Mouse (Mus musculus) lung, postnatal 25 days (tissue): ENCODE results near the gene Gm21962.
"Not testable (repeated sequence)": the region's sequence is repeated elsewhere in the genome, so short reads cannot be mapped to it uniquely, and the experiment has no call there.

Experiments used
- DNase-seq: peaks from one replicate; pipeline ENCODE4 v3.0.0; 2022; ENCODE audit warnings: low spot score

Gm21962 gene

GRCm38 (mm10) chr3:137671224-137671623, at the start of gene Gm21962:
Gm21962 (plus strand) TSS chr3:137671524.
- DNase-seq, result not testable (repeated sequence)

DNA sequence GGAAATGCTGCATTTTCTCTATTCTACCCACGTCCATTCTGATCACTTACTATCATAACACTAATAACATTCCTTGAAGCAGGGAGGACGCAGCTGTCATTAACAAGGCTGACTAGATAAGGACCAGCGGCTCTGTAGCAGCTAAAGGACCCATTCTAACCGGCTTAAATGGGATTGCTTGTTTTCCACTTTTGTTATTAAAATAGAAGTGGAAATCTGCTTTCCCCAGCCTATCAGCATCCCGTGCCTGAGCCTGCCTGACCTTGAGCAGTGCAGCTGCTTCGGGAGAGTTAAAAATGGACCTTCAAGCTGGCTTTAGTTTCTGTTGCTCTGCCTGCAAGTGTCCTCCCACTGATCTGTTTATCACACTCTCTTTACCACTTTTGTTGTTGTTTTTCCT, 49.2 kb upstream of the Gm21962 start:
- DNase-seq, result no peak

DNA sequence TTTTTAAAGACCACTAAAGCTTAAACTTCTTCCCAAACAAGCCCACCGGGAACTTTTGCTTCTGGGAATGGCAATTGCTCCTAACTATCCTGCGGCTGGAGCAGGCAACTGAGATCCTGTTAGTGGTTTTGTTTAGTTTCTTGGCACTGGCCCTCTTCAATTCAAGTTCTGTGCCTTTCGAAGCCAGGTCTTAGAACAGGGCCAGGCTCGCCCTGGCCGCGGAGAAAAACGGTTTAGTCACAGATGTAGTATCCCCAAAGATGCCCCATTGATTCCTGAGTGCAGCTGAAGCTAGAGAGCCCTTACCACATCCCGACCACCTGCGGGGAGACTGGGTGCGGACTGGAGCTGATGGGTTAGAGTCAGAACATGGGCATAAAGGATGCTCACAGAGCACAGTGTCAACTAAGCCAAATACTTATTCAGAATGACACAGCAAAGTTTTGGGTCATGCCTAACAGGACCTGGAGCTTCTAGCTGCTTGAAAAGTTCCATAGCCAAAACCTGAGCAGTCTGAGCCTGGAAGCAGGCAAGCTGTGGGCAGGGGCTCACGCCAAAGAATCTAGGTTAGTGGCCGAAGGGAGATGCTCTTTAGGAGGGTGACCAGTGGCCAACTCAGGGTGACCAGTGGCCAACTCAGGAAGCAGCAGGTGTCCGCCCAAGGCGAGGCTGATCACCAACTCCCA, 48.3 kb upstream of the Gm21962 start:
- DNase-seq, result no peak

DNA sequence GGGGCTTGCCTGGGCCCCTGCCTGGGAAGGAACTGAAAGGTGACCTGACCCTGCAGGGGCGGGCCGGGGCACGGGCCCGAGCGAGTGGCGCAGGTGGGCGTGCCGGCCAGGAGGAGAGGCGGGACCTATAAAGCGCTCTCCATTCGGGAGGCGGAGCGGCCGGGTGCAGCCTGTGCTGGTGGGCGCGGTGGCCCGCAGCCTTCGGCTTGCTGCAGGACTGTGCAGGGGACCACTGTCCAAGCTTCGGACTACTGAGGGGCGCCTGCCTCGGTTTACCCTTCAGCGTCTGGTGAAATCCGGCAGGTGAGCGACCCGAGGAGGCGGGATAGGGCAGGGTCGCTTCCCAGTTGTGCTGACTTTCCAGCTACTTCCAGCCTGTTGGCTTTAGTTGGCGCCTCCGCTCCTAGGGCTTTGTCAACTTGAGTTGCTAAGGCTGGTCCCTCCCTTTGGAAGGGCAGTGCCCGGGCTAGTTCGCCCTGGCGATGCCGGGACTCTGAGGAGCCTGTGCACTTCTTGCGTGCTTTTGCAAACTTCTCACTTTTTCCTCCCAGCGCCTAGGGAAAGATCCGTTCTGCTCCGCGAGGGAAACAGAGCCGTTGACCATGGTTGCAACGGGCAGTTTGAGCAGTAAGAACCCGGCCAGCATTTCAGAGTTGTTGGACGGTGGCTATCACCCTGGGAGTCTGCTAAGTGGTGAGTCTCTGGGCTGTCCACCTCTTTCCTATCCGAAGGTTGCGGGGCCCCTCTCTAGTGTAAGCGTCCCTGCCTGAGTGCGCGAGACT, 47.6 kb upstream of the Gm21962 start:
- DNase-seq, result peak; percentile 31

GRCm38 (mm10) chr3:137625054-137625453, 46.3 kb upstream of the Gm21962 start:
- no peak for DNase-seq

- DNase-seq, result no peak
Measured at GRCm38 (mm10) chr3:137633726-137634125, 37.6 kb upstream of the Gm21962 start.

DNA sequence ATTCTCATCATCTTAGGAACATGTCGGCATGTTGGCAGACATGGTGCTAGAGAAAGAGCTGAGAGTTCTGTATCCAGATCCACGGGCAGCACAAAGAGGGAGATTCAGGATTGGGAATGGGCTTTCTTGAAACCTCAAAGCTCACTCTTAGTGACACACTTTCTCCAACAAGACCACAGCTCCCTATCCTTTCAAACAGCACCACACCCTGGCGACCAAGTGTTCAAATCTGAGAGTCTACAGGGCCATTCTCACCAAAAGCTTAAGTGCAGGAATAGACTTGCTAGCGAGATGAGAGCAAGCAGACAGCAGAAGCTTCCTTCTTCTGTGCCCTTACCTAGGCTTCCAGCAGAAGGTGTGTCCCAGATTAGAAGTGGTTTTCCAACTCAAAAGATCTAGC, 34.8 kb upstream of the Gm21962 start:
- DNase-seq, result no peak

DNA sequence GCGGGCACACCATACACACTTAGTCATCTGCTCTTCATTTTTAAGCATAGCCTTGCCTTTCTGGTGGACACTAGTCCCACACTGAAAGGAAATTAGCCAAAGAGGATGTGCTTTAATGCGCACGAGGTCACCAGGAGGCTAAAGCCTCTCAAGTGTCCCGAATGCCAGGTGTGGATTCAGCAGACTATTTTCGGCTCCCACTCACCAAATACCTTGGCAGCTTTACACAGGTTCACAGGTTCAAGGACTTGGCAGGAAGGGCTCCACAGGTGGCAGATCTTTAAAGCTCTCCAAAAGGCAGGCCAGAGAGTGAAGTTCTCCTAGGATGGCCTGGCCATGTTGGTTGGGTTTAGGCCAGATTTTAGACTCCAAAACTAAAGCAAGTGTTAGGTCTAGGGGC, 30.1 kb upstream of the Gm21962 start:
- DNase-seq, result no peak

- no peak for DNase-seq
Measured at GRCm38 (mm10) chr3:137642137-137642536, 29.2 kb upstream of the Gm21962 start.

- no peak for DNase-seq
Measured at GRCm38 (mm10) chr3:137642568-137642967, 28.8 kb upstream of the Gm21962 start.

DNA sequence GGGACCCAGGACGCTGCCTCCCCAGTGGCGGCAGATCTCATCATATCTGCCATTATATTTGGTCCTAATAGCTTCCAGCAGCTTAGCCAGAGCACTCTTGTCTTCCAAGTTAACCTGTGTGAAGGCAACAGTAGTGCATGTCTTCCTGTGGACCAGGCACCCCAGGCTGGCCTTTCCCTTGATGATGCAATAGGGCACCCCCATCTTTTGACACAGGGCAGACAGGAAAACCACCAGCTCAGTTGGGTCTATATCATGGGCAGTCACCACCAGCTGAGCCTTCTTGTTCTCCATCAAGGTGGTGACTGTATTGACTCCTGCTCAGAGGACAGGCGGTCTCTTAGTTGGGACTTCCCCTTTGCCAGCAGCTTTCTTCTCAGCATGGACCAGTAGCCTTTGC, 27.2 kb upstream of the Gm21962 start:
- DNase-seq, result no peak

DNA sequence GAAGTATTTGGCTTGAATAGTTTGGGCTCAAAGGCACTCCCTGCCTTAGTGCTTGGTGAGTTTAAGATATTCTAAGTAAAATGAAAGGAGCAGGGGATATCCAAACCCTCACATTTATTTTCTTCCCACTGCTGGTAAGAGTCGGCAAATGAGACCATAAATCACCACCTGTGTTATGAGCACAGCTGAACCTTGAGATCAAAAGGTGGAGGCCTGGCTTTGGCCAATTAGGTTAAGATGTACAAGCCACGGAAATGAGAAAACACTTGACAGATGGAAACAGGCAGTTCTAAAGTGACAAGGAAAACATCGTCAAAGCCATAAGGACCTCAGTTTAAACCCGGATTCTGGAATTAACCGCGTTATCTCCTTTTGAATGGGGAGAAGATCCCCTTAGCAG, 26.4 kb upstream of the Gm21962 start:
- no peak for DNase-seq

GRCm38 (mm10) chr3:137647427-137648100, 23.8 kb upstream of the Gm21962 start:
- no peak for DNase-seq

DNA sequence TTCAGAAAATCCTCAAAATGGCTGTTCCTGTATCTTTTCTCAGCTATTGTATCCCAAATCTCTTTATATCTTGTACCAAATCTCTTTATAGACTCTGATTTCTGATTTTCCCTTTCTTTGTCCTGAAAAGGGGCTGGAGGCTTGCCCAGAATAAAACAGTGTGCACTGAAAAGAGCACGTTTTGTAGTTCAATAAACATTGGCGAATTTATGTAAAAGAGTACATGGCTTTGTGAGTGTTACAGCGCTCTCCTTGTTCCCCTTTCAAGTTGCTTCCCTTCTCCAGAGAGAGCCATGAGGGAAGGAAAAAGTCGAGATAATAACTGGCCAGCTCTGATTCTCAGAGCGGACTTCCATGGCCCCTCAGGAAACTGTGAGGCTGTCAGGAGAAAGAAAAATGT, 22.2 kb upstream of the Gm21962 start:
- no peak for DNase-seq

GRCm38 (mm10) chr3:137652853-137653252, 18.5 kb upstream of the Gm21962 start:
- DNase-seq, result no peak

- peak; percentile 7 for DNase-seq
Measured at GRCm38 (mm10) chr3:137680923-137681322, 9.6 kb downstream of the Gm21962 start.

DNA sequence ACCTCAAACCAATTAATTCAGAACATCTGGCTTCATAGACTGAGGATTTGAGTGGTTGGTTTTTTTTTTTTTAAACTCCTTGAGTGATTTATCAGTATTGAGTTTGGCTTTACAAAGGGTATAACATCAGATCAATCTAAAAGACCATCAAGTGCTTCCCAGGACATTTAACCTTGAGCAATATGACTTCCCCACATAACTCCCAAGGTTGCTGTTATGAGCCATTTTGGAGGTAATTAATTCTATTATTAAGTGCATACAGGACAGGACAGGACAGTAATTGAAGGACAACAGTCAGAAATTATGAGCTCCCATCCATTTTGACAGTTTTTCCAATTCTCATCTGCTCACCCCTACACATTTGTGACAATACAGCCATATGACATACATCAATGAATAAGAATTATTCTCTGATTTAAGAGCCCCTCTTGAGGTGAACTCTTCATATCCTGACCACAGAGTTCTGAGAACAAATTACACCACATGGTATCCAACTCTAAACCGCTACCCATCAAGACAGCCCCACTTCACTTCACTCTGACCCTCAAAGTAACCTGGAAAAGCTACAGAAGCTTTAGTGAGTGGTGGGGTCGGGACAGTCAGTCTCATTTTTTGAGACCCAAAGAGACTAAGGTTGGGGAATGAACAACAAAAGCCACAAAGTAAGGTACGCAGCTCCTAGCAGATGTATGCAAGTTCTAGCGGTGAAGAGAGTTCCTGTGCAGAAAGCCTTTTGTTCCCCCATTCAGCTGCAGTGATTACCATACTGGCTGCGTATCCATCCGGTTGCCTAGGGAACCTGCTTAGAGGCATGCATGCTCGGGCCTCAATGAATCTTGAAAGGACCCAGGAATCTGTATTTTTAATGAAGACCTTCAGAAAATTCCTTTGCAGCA, 11.8 kb downstream of the Gm21962 start:
- DNase-seq, result no peak

- DNase-seq, result no peak
Measured at GRCm38 (mm10) chr3:137683807-137684403, 12.6 kb downstream of the Gm21962 start.

DNA sequence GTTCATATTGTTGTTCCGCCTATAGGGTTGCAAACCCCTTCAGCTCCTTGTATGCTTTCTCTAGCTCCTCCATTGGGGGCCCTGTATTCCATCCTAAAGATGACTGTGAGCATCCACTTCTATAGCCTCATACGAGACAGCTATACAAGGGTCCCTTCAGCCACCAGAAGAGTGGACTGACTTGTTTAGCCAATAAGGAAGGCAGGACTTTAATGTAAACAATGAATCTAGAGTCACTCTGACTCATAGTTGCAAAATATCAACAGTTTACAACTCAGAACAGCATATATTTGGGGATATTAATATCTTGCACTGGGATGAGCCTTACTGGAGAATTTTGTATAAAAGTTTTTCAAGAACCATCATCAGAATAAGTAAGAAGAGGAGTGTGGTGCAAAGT, 15.6 kb downstream of the Gm21962 start:
- DNase-seq, result no peak

DNA sequence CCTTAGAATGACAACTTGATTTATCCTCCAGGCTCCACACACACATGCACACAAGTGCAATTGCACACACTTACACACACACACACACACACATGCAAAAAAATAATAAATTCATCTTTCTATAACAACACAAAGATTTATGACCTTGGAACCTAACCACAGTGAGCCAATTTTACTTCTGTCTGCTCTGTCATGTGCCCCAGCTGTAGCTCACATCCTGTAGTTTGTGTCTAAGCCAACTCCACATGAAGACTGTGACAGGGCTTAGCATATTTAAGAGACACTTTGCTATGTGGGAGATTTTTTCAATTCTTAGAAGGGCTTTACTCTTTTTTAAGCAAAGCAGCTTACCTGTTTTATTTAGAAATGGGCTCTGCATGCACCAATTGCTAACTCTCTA, 20.2 kb downstream of the Gm21962 start:
- no peak for DNase-seq

GRCm38 (mm10) chr3:137715946-137716345, 44.6 kb downstream of the Gm21962 start:
- no peak for DNase-seq
